Mouse (Mus musculus): ENCODE results near the gene Gm20924.
"Not testable (repeated sequence)": the region's sequence is repeated elsewhere in the genome, so short reads cannot be mapped to it uniquely, and the experiment has no call there.

Gene Gm20924

DNA sequence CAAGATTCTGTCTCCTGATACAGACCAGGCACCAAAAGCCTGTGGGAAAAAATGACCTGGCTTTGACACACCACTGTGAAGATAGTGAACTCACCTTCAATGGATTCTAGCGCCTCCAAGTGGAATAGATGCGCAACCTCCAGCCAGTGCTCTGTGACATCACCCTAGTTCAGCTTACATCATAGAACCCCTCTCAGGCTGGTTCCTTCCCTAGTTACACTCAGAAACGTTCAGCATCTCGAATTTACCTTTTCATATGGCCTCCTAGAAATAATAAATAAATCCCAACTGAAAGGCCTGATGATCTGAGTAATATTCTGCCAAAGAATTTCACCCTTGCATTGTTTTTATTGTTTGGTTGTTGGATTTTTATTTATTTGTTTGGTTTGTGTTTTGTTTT, at the start of gene Gm20924:
Gm20924 (minus strand) TSS at position 101 of the 400 bp plus-strand sequence.
- DNase-seq (ENCODE audit: low spot score in 2 of 2): not testable (repeated sequence)

Data from right cerebral cortex, adult 2 months (tissue).